Mouse (Mus musculus): ENCODE results near the gene Gm20388. TPM values are rescaled to one million over a fixed set of nuclear protein-coding genes. Genes with fewer than 3 reads are reported as not detected.

Gm20388 gene
- polyA plus RNA-seq, 1 experiment from 2014 or later: 2.5 TPM

DNA sequence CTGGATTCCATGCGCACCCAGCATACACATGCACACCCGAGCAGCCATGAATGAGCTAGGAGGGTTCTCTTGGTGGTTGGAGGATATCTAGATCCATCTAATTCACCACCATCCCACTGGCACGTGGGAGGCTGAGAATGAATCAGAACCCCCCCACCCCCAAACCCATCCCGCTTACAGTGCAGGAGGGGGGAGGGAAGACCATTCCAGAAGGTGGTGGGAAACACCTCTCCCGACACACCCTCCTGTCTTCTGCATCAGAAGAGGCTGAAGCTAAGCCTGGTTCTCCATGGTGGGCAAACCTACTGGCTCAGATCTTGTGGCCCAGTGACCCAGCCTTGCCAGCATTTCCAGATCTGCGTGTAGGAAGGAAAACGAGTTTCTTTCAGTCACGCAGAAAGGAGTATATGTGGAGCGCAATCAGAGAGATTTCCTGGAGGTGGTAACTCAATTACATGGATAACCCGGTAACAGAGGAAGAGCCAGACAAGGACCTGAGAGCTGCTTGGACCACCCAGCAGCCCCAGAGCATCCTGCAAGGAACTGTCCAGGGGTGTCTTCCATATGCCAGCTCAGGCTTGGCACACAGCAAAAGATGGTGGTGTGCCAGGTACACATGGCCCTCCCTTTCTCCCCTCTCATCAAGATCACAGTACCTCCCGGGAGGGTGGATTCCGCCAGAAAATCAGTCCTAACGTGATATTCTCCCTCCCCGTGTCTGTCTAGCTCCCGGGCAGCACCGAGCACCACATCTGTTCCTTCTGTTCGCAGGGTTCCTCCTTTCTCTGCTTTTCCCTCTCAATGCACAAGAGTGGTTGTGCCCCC, 2765.2 kb downstream of the Gm20388 start:
- peaks cover 81% of the 10 kb centered on the region for H3K4me1 ChIP-seq

DNA sequence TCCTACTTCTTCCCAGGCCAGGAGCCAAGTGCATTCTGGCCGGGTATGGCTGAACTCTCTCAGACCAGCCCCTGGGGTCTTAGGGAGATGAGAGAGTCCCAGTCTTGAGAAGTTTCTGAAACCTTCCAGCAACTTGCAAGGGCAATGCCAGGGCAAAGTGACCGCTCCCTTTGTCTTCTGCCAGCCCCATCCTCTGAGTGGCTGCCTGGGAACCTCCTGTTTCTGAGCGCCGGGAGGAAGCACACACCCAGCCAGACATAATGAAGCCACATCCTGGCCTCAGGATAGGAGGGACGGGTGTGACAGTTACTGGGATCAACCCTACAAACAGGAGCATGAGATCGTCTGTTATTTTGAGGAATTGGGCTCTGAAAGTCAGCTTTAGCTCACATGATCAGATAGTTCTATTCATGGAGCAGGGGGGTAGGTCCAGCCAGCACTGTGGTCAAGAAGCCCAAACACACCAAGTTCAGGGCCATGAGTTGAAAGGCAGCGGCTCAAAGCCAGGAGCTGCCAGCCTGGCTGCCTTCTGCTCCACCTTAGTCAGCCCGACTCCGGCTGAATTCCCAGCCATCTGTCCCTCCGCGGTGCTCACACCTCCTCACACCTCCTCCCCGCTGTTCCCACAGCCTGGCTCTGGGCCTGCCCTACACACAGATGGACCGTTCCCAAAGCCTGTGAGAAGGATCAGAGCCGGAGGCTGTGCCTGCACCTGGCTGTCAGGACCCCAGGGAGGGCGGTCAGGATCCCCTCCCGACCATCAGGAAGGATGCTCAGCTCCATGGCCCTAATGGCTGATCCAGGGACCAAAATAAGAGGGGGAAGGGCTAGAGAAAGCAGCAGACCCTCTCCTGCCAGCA, 2766.2 kb downstream of the Gm20388 start:
- DNase-seq (ENCODE audit: low spot score): peak; percentile 70
- Histone ChIP-seq H3K36me3 (no peaks in the 10 kb centered on the region), H3K27ac (peak overlapping the region; percentile 90), H3K27me3 (ENCODE audit: low read depth, poor library complexity, severe bottlenecking) (peaks cover 98% of the 10 kb centered on the region), H3K4me3 (peak overlapping the region; percentile 83), H3K4me1 (peaks cover 73% of the 10 kb centered on the region), H3K9me3 (replicated peaks) (no peaks in the 10 kb centered on the region)
- WGBS: 15% methylated on average over 16 of the region's 16 CpGs

More for the DNA sequence above, 2765.2 kb downstream of the Gm20388 start:
- Histone ChIP-seq H3K27ac (0 out of 2 replicates have a peak overlapping the region, but pooled peaks have one; percentile 22), H3K4me3 (0 out of 2 replicates have a peak overlapping the region, but pooled peaks have one; percentile 83), H3K36me3 (no peaks in the 10 kb centered on the region), H3K27me3 (ENCODE audit: low read depth, poor library complexity, severe bottlenecking) (peaks cover 97% of the 10 kb centered on the region), H3K9me3 (replicated peaks) (no peaks in the 10 kb centered on the region)
- no peak for DNase-seq (ENCODE audit: low spot score)
- 86% methylated on average over 17 of the region's 17 CpGs for WGBS

- WGBS: 1% methylated on average over 35 of the region's 35 CpGs
- DNase-seq (ENCODE audit: low spot score): peak; percentile 66
Observed at GRCm38 (mm10) chr8:122677481-122678021, 2766.9 kb downstream of the Gm20388 start.

GRCm38 (mm10) chr8:122678061-122678895, 2767.6 kb downstream of the Gm20388 start:
- H3K4me3 ChIP-seq: peak overlapping the region; percentile 83
- peaks cover 72% of the 10 kb centered on the region for H3K4me1 ChIP-seq
- no peaks in the 10 kb centered on the region for H3K36me3 ChIP-seq
- peak; percentile 88 for DNase-seq (ENCODE audit: low spot score)
- H3K27me3 ChIP-seq (ENCODE audit: low read depth, poor library complexity, severe bottlenecking): peaks cover 98% of the 10 kb centered on the region
- peak overlapping the region; percentile 90 for H3K27ac ChIP-seq
- no peaks in the 10 kb centered on the region for H3K9me3 ChIP-seq (replicated peaks)
- WGBS: under 1% methylated on average over 122 of the region's 127 CpGs

More at GRCm38 (mm10) chr8:122677481-122678021, 2766.9 kb downstream of the Gm20388 start:
- peak overlapping the region; percentile 83 for H3K4me3 ChIP-seq
- peaks cover 72% of the 10 kb centered on the region for H3K4me1 ChIP-seq
- peak overlapping the region; percentile 90 for H3K27ac ChIP-seq
- H3K9me3 ChIP-seq (replicated peaks): no peaks in the 10 kb centered on the region
- H3K36me3 ChIP-seq: no peaks in the 10 kb centered on the region
- H3K27me3 ChIP-seq (ENCODE audit: low read depth, poor library complexity, severe bottlenecking): peaks cover 98% of the 10 kb centered on the region

- peak overlapping the region; percentile 90 for H3K27ac ChIP-seq
- H3K4me3 ChIP-seq: peak overlapping the region; percentile 83
- no peak for DNase-seq (ENCODE audit: low spot score)
- peaks cover 94% of the 10 kb centered on the region for H3K27me3 ChIP-seq (ENCODE audit: low read depth, poor library complexity, severe bottlenecking)
- H3K4me1 ChIP-seq: peaks cover 68% of the 10 kb centered on the region
- WGBS: under 1% methylated on average over 14 of the region's 14 CpGs
- H3K36me3 ChIP-seq: no peaks in the 10 kb centered on the region
- no peaks in the 10 kb centered on the region for H3K9me3 ChIP-seq (replicated peaks)
Observed at GRCm38 (mm10) chr8:122678896-122679210, 2768.2 kb downstream of the Gm20388 start.

GRCm38 (mm10) chr8:122679325-122679920, 2768.8 kb downstream of the Gm20388 start:
- peak overlapping the region; percentile 90; the same call in 1 of the 2 replicates for H3K27ac ChIP-seq
- H3K36me3 ChIP-seq: no peaks in the 10 kb centered on the region
- 17% methylated on average over 11 of the region's 11 CpGs for WGBS
- H3K27me3 ChIP-seq (ENCODE audit: low read depth, poor library complexity, severe bottlenecking): peaks cover 92% of the 10 kb centered on the region
- H3K9me3 ChIP-seq (replicated peaks): no peaks in the 10 kb centered on the region
- peaks cover 62% of the 10 kb centered on the region for H3K4me1 ChIP-seq
- no peak for DNase-seq (ENCODE audit: low spot score)
- H3K4me3 ChIP-seq: 0 out of 2 replicates have a peak overlapping the region, but pooled peaks have one; percentile 83

DNA sequence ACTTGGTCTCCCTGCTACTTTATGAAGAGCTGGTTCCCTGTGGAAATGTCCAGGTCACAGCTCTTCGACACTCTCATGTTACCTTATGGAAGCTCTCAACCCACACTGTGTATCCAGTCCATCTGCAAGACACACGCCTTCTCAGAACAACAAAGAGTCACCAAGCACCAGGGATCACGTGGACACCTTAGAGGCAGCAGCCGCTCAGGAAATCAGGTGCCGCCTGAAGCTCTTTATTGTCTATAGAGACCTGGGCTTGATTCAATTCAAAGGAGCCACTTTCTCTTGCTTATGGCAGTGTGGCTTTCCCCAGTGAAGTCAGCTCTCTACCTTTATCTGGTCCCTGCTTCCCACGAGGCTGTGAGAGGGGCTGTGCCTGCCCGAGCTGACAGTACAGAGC, 2769.5 kb downstream of the Gm20388 start:
- Histone ChIP-seq H3K4me1 (peaks cover 58% of the 10 kb centered on the region), H3K27me3 (ENCODE audit: low read depth, poor library complexity, severe bottlenecking) (peaks cover 92% of the 10 kb centered on the region), H3K27ac (no peak overlapping the region), H3K9me3 (replicated peaks) (no peaks in the 10 kb centered on the region), H3K4me3 (no peak overlapping the region), H3K36me3 (no peaks in the 10 kb centered on the region)
- 40% methylated on average over 7 of the region's 7 CpGs for WGBS
- no peak for DNase-seq (ENCODE audit: low spot score)

DNA sequence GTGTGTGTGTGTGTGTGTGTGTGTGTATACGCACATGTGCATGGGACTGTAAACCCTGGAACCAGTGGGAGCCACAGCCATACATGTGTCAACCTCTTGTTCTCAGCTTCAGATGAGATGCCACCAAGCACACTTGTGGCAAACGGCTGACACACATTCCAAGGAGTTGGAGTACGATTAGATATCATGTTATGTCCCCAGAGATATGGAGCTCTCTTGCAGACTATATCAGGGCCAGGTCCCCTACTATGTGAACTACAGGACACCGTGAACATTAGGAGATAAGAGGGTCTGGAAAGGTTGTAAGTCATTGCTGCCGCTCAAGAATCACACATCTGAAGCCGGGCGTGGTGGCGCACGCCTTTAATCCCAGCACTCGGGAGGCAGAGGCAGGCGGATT, 2772.2 kb downstream of the Gm20388 start:
- H3K4me3 ChIP-seq: no peak overlapping the region
- peaks cover 90% of the 10 kb centered on the region for H3K27me3 ChIP-seq (ENCODE audit: low read depth, poor library complexity, severe bottlenecking)
- peaks cover 37% of the 10 kb centered on the region for H3K4me1 ChIP-seq
- H3K36me3 ChIP-seq: no peaks in the 10 kb centered on the region
- no peak for DNase-seq (ENCODE audit: low spot score)
- no peaks in the 10 kb centered on the region for H3K9me3 ChIP-seq (replicated peaks)
- H3K27ac ChIP-seq: no peak overlapping the region
- 91% methylated on average over 11 of the region's 11 CpGs for WGBS

- DNase-seq (ENCODE audit: low spot score): no peak
- WGBS: 42% methylated on average over 19 of the region's 19 CpGs
- Histone ChIP-seq H3K36me3 (no peaks in the 10 kb centered on the region), H3K9me3 (replicated peaks) (no peaks in the 10 kb centered on the region), H3K4me3 (no peak overlapping the region), H3K27ac (no peak overlapping the region), H3K4me1 (peaks cover 12% of the 10 kb centered on the region), H3K27me3 (ENCODE audit: low read depth, poor library complexity, severe bottlenecking) (peaks cover 79% of the 10 kb centered on the region)
Observed at GRCm38 (mm10) chr8:122685097-122685861, 2774.6 kb downstream of the Gm20388 start.

DNA sequence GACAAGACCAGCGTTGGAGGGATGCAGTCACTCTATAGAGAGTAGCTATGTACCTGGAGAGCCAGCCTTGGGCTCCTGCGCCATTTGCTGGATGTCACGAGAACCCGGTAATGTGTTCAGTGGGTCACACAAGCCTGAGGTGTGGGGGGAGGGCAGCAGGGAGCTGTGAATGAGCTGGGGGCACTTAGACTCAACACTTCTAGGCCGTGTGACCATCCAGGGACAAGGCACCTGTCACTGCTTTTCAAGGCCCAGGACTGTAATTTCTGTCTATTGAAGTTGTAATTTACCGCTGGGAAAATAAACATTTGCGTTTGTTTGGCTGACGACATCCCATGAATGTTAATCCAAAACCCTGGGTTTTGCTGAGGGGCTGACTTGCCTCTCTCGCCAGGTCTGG, 2776.2 kb downstream of the Gm20388 start:
- no peak for DNase-seq (ENCODE audit: low spot score)
- Histone ChIP-seq H3K9me3 (replicated peaks) (no peaks in the 10 kb centered on the region), H3K4me1 (peaks cover 8% of the 10 kb centered on the region), H3K27ac (no peak overlapping the region), H3K27me3 (ENCODE audit: low read depth, poor library complexity, severe bottlenecking) (peaks cover 77% of the 10 kb centered on the region), H3K4me3 (no peak overlapping the region), H3K36me3 (no peaks in the 10 kb centered on the region)
- 71% methylated on average over 9 of the region's 9 CpGs for WGBS

GRCm38 (mm10) chr8:122689315-122689714, 2778.7 kb downstream of the Gm20388 start:
- Histone ChIP-seq H3K9me3 (replicated peaks) (no peaks in the 10 kb centered on the region), H3K4me3 (no peak overlapping the region), H3K4me1 (peaks cover 12% of the 10 kb centered on the region), H3K27me3 (ENCODE audit: low read depth, poor library complexity, severe bottlenecking) (peaks cover 73% of the 10 kb centered on the region), H3K36me3 (no peaks in the 10 kb centered on the region), H3K27ac (no peak overlapping the region)
- no peak for DNase-seq (ENCODE audit: low spot score)
- WGBS: 84% methylated on average over 1 of the region's 1 CpGs
